Mouse (Mus musculus) olfactory bulb, adult 2 months (tissue): Measurements from ENCODE around the gene Il21.

Experiments used
- CTCF ChIP-seq: fragments of 200-500 bp; IDR thresholded peaks from 2 replicates; pipeline ENCODE4 v1.5.1; 2012; ENCODE audit warnings: low read depth, mild to moderate bottlenecking, low read length, moderate library complexity; ENCODE audit not compliant: insufficient read depth
- POLR2A ChIP-seq: fragments of 200-500 bp; IDR thresholded peaks from 2 replicates; pipeline ENCODE4 v1.6.1; 2012; ENCODE audit warnings: mild to moderate bottlenecking, low read depth, low read length, moderate library complexity; ENCODE audit not compliant: insufficient read depth

GRCm38 (mm10) chr3:37259331-37259999 lies 27.0 kb upstream of the Il21 start:
- TF ChIP-seq CTCF (no peak), POLR2A (no peak)
